Mouse (Mus musculus): ENCODE data around the gene Etl4. TPM values are rescaled to one million over a fixed set of nuclear protein-coding genes. Genes with fewer than 3 reads are reported as not detected.

The Etl4 gene
- polyA plus RNA-seq, 1 experiment from 2014 or later = 12.6 TPM

- Histone ChIP-seq H3K9me3 (replicated peaks) (no peaks in the 10 kb centered on the region), H3K27ac (replicated peaks) (no peak overlapping the region), H3K36me3 (no peaks in the 10 kb centered on the region), H3K4me1 (peaks cover 19% of the 10 kb centered on the region), H3K27me3 (ENCODE audit: low read depth, poor library complexity, severe bottlenecking) (0 out of 2 replicates have a peak, but pooled peaks cover 6% of the 10 kb centered on the region), H3K4me3 (no peak overlapping the region)
- WGBS = 76% methylated on average over 19 of the region's 19 CpGs
- DNase-seq (ENCODE audit: low spot score) = no peak
These were observed 827.7 kb downstream of the Etl4 start for GRCm38 (mm10) chr2:20737112-20737808.

DNA sequence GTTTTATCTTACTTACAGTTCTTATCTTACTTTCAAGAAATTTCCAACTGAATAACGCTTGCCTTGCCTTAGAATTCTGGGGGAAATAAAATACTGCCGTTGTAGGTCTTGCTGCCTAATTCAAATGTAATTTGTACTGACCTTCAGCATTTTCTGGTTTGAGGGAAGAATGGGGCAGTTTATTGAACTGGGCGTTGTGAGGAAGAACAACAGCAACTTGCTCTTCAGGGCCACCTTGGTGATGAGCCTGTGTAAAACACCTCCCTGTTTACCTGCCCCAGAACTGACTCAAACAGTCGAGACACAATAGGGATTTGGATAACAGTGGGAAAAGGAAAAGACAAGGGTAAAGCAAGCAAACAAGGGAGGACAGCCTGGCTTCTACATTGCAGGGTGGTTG, 828.3 kb downstream of the Etl4 start:
- no peaks in the 10 kb centered on the region for H3K36me3 ChIP-seq
- WGBS = 72% methylated on average over 4 of the region's 4 CpGs
- no peak overlapping the region for H3K4me3 ChIP-seq
- DNase-seq (ENCODE audit: low spot score) = no peak
- H3K9me3 ChIP-seq (replicated peaks) = no peaks in the 10 kb centered on the region
- H3K27ac ChIP-seq (replicated peaks) = no peak overlapping the region
- H3K4me1 ChIP-seq = peaks cover 19% of the 10 kb centered on the region
- H3K27me3 ChIP-seq (ENCODE audit: low read depth, poor library complexity, severe bottlenecking) = 0 out of 2 replicates have a peak, but pooled peaks cover 6% of the 10 kb centered on the region

DNA sequence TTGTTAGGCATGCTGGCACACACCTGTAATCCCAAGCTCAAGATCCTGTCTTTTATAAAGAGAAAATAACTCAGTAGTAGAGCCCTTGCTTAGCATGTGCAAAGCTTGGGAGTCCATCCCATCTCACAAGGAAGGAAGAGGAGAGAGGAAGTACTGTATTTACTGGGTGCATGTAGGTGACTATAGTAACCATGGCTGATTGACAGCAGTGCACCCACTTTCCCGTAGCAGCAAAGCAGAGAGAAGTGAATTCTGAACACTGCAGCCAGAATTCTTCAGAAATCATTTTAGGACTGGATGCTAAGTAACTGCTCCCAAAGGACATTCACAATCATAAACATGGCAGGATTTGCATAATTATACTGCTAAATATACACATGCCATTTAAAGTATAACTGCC, 838.1 kb downstream of the Etl4 start:
- H3K27me3 ChIP-seq (ENCODE audit: low read depth, poor library complexity, severe bottlenecking) = no peaks in the 10 kb centered on the region
- H3K9me3 ChIP-seq (replicated peaks) = no peaks in the 10 kb centered on the region
- DNase-seq (ENCODE audit: low spot score) = no peak
- 78% methylated on average over 1 of the region's 1 CpGs for WGBS
- no peak overlapping the region for H3K27ac ChIP-seq (replicated peaks)
- no peak overlapping the region for H3K4me3 ChIP-seq
- no peaks in the 10 kb centered on the region for H3K4me1 ChIP-seq
- H3K36me3 ChIP-seq = no peaks in the 10 kb centered on the region

GRCm38 (mm10) chr2:20748481-20748880, 838.9 kb downstream of the Etl4 start:
- 75% methylated on average over 1 of the region's 1 CpGs for WGBS
- Histone ChIP-seq H3K27me3 (ENCODE audit: low read depth, poor library complexity, severe bottlenecking) (no peaks in the 10 kb centered on the region), H3K4me1 (no peaks in the 10 kb centered on the region), H3K4me3 (no peak overlapping the region), H3K36me3 (no peaks in the 10 kb centered on the region), H3K9me3 (replicated peaks) (no peaks in the 10 kb centered on the region), H3K27ac (replicated peaks) (no peak overlapping the region)
- DNase-seq (ENCODE audit: low spot score) = no peak

- DNase-seq (ENCODE audit: low spot score) = no peak
- no peak overlapping the region for H3K4me3 ChIP-seq
- no peaks in the 10 kb centered on the region for H3K27me3 ChIP-seq (ENCODE audit: low read depth, poor library complexity, severe bottlenecking)
- no peaks in the 10 kb centered on the region for H3K9me3 ChIP-seq (replicated peaks)
- H3K4me1 ChIP-seq = no peaks in the 10 kb centered on the region
- H3K27ac ChIP-seq (replicated peaks) = no peak overlapping the region
- 90% methylated on average over 3 of the region's 3 CpGs for WGBS
- H3K36me3 ChIP-seq = no peaks in the 10 kb centered on the region
These were observed 840.1 kb downstream of the Etl4 start for GRCm38 (mm10) chr2:20749687-20750086.

DNA sequence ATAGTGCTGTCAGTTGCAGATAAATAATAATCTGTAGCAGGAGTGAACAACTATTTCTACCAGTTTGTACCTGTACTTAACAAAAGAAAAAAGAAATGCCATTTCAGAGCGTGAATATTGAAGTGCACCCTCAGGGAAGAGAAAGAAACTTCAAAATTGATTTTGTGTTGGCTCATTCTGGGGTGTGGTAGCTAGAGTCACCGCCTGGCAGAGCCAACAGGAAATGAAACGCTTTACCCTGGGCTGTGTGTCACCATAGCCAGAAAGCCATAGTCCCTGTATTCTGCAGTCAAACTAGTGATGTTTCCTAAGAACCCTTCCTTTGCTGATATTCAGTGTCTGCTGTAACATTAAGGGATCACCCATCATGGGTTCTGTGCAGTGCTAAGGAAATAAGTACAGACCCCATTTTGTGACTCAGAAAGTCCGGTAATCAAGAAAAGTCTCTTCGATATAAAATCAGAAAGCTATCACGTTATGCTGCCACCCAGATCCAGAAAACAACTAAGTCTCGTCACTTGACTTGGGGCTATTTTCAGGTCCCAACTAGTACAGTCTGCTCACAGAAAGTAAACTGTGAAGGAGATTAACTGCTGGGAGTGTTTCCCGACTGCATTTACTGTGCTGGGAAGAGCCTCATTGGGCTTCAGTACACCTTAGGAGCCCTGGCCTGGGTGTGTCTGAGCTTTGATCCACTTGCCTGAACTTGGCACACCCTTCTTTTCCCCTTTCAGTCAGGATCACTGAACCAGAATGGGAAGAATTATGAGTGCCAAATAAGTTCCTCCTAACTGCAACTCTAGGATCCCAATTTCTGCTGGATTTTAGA, 843.9 kb downstream of the Etl4 start:
- Histone ChIP-seq H3K27me3 (ENCODE audit: low read depth, poor library complexity, severe bottlenecking) (no peaks in the 10 kb centered on the region), H3K27ac (replicated peaks) (no peak overlapping the region), H3K36me3 (no peaks in the 10 kb centered on the region), H3K9me3 (replicated peaks) (no peaks in the 10 kb centered on the region), H3K4me3 (no peak overlapping the region), H3K4me1 (no peaks in the 10 kb centered on the region)
- 87% methylated on average over 8 of the region's 8 CpGs for WGBS
- no peak for DNase-seq (ENCODE audit: low spot score)

DNA sequence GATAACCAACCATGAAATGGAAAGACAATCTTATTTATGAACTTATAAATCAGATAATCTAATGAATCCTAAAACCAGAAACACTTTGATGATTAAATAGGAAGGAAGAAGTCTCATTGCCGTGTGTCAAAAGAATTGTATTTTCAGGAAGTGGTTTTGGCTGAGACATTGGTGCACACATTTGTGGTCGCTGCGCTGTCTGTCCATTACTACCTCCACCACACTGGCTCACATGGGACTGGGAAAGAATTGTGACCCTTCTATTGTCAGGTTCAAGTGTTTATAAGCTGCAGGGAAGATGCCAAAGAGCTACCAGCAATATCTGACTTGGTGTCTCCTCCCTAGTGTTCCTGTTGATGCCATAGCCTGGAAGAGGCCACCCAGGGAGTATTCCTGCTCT, 847.4 kb downstream of the Etl4 start:
- no peak overlapping the region for H3K4me3 ChIP-seq
- no peaks in the 10 kb centered on the region for H3K4me1 ChIP-seq
- no peak for DNase-seq (ENCODE audit: low spot score)
- no peaks in the 10 kb centered on the region for H3K9me3 ChIP-seq (replicated peaks)
- H3K27me3 ChIP-seq (ENCODE audit: low read depth, poor library complexity, severe bottlenecking) = no peaks in the 10 kb centered on the region
- no peaks in the 10 kb centered on the region for H3K36me3 ChIP-seq
- H3K27ac ChIP-seq (replicated peaks) = no peak overlapping the region
- WGBS = 89% methylated on average over 3 of the region's 3 CpGs

DNA sequence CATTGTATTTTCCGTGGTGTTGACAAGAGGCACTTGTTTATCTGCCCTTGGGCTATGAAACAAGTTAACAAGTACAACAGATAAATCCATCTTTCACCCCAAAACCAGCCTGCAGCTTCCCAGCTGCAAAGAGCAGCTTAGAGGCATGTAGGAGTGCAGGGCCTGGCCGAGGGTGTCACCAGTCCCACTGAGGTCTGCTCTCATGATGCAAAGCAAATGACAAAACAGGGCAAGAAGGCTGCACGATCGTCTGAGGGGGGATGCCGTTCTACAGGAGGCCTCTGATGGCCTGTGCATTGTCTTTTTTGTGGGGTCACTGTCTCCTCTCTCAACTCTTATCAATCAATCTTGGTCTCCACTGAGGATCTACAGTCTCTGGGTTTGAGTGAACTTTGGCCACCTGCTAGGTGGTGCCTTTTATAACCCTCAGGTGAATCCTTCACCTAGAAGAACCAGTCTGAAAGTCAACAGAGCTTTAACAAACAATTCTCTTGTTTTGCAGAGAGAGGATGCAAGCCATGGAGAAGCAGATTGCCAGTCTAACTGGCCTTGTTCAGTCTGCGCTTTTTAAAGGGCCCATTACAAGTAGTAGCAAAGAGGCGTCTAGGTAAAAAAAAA, 849.6 kb downstream of the Etl4 start:
- Histone ChIP-seq H3K27ac (replicated peaks) (no peak overlapping the region), H3K4me3 (no peak overlapping the region), H3K36me3 (no peaks in the 10 kb centered on the region), H3K4me1 (0 out of 2 replicates have a peak, but pooled peaks cover 5% of the 10 kb centered on the region), H3K9me3 (replicated peaks) (no peaks in the 10 kb centered on the region), H3K27me3 (ENCODE audit: low read depth, poor library complexity, severe bottlenecking) (no peaks in the 10 kb centered on the region)
- WGBS = 89% methylated on average over 7 of the region's 7 CpGs
- no peak for DNase-seq (ENCODE audit: low spot score)

- H3K4me3 ChIP-seq = no peak overlapping the region
- DNase-seq (ENCODE audit: low spot score) = no peak
- H3K9me3 ChIP-seq (replicated peaks) = no peaks in the 10 kb centered on the region
- WGBS = 89% methylated on average over 5 of the region's 5 CpGs
- no peaks in the 10 kb centered on the region for H3K27me3 ChIP-seq (ENCODE audit: low read depth, poor library complexity, severe bottlenecking)
- H3K27ac ChIP-seq (replicated peaks) = no peak overlapping the region
- H3K4me1 ChIP-seq = 0 out of 2 replicates have a peak, but pooled peaks cover 5% of the 10 kb centered on the region
- H3K36me3 ChIP-seq = no peaks in the 10 kb centered on the region
These were observed 851.7 kb downstream of the Etl4 start for GRCm38 (mm10) chr2:20761320-20761719.

DNA sequence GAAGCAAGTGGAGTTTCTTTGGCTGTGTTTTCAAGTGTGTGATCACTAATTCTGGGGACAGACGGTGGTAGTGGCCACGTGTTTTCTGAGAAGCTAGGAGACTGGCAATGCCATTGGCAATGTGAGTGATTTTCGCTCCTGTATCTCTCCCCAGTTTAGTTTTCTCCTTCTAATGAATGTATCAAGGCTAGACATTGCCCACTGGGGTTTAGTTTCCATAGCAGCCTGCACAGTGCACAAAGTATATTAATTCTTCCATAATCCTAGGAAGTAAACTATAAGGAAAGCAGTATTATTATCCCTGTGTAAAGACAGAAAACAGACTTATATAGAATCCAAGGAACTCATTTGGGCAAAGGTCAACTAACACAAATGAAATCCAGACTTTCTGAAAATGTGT, 852.2 kb downstream of the Etl4 start:
- no peak overlapping the region for H3K27ac ChIP-seq (replicated peaks)
- H3K4me1 ChIP-seq = 0 out of 2 replicates have a peak, but pooled peaks cover 5% of the 10 kb centered on the region
- no peak for DNase-seq (ENCODE audit: low spot score)
- H3K9me3 ChIP-seq (replicated peaks) = no peaks in the 10 kb centered on the region
- WGBS = 90% methylated on average over 3 of the region's 3 CpGs
- H3K4me3 ChIP-seq = no peak overlapping the region
- H3K27me3 ChIP-seq (ENCODE audit: low read depth, poor library complexity, severe bottlenecking) = no peaks in the 10 kb centered on the region
- no peaks in the 10 kb centered on the region for H3K36me3 ChIP-seq

GRCm38 (mm10) chr2:20763511-20764212, 854.1 kb downstream of the Etl4 start:
- Histone ChIP-seq H3K4me1 (0 out of 2 replicates have a peak, but pooled peaks cover 5% of the 10 kb centered on the region), H3K27ac (replicated peaks) (no peak overlapping the region), H3K36me3 (no peaks in the 10 kb centered on the region), H3K4me3 (no peak overlapping the region), H3K27me3 (ENCODE audit: low read depth, poor library complexity, severe bottlenecking) (no peaks in the 10 kb centered on the region), H3K9me3 (replicated peaks) (no peaks in the 10 kb centered on the region)
- WGBS = 84% methylated on average over 4 of the region's 4 CpGs
- no peak for DNase-seq (ENCODE audit: low spot score)

DNA sequence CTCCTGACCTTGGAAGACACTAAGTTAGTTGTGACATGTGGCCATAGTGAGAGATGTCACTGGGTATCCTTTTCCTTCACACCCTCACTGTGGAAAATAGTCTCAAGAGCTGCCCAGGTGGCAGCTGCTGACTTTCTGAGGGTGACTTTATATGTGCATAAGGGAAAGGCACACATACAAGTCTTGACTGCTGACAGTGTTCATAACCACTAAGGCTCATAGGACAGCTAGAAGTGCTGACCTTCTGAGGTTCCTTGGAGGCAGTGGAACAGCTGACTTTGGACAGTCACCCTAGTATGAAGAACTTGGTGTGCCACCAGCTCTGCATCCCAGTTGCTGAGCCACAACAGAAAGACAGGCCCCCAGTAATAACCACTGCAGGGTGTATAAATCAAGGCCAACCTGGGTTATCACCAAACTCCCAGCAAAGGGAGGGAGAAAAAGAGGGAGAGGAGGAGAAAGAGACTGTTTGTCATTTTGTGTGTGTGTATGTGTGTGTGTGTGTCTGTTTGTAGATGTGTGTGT, 855.0 kb downstream of the Etl4 start:
- H3K27ac ChIP-seq (replicated peaks) = no peak overlapping the region
- H3K27me3 ChIP-seq (ENCODE audit: low read depth, poor library complexity, severe bottlenecking) = no peaks in the 10 kb centered on the region
- no peaks in the 10 kb centered on the region for H3K36me3 ChIP-seq
- no peaks in the 10 kb centered on the region for H3K9me3 ChIP-seq (replicated peaks)
- no peak for DNase-seq (ENCODE audit: low spot score)
- H3K4me1 ChIP-seq = 0 out of 2 replicates have a peak, but pooled peaks cover 5% of the 10 kb centered on the region
- no peak overlapping the region for H3K4me3 ChIP-seq
